Mouse (Mus musculus) cerebellum, postnatal 14 days (tissue): ENCODE measurements around the gene Smoc1.

Experiments
- DNase-seq, 2 experiments: peaks; one replicate each; pipeline ENCODE4 v3.0.0; 2021; ENCODE audit warnings: mixed read lengths in 2 of 2

Gene Smoc1

GRCm38 (mm10) chr12:81170076-81170475 is 143.5 kb downstream of the Smoc1 start:
- DNase-seq, result peak in 1 of 2 experiments; percentile 32

GRCm38 (mm10) chr12:81173011-81173410 is 146.4 kb downstream of the Smoc1 start:
- DNase-seq, result peak in 1 of 2 experiments; percentile 41

- DNase-seq, result peak; percentile 48 to 64
Observed at GRCm38 (mm10) chr12:81173893-81174292, 147.3 kb downstream of the Smoc1 start.

- DNase-seq, result no peak
Observed at GRCm38 (mm10) chr12:81175252-81175651, 148.6 kb downstream of the Smoc1 start.

GRCm38 (mm10) chr12:81182073-81182472 is 155.5 kb downstream of the Smoc1 start:
- peak; percentile 84 to 86 for DNase-seq

- DNase-seq, result no peak
Observed at GRCm38 (mm10) chr12:81184967-81185366, 158.4 kb downstream of the Smoc1 start.

GRCm38 (mm10) chr12:81186081-81186480 is 159.5 kb downstream of the Smoc1 start:
- DNase-seq, result no peak

- DNase-seq, result no peak
Observed at GRCm38 (mm10) chr12:81186668-81187067, 160.1 kb downstream of the Smoc1 start.

- DNase-seq, result no peak
Observed at GRCm38 (mm10) chr12:81188423-81188822, 161.8 kb downstream of the Smoc1 start.

GRCm38 (mm10) chr12:81188996-81189395 is 162.4 kb downstream of the Smoc1 start:
- DNase-seq, result no peak

GRCm38 (mm10) chr12:81189636-81190035 is 163.0 kb downstream of the Smoc1 start:
- no peak for DNase-seq

- no peak for DNase-seq
Observed at GRCm38 (mm10) chr12:81193968-81194367, 167.4 kb downstream of the Smoc1 start.

GRCm38 (mm10) chr12:81197468-81198075 is 171.0 kb downstream of the Smoc1 start:
- no peak for DNase-seq

- DNase-seq, result peak; percentile 94 to 95
Observed at GRCm38 (mm10) chr12:81199280-81199955, 172.8 kb downstream of the Smoc1 start.

- no peak for DNase-seq
Observed at GRCm38 (mm10) chr12:81203226-81203625, 176.6 kb downstream of the Smoc1 start.

- no peak for DNase-seq
Observed at GRCm38 (mm10) chr12:81205619-81206560, 179.3 kb downstream of the Smoc1 start.

- no peak for DNase-seq
Observed at GRCm38 (mm10) chr12:81208559-81208958, 182.0 kb downstream of the Smoc1 start.

GRCm38 (mm10) chr12:81219339-81219738 is 192.7 kb downstream of the Smoc1 start:
- DNase-seq, result no peak

- no peak for DNase-seq
Observed at GRCm38 (mm10) chr12:81223276-81223675, 196.7 kb downstream of the Smoc1 start.

GRCm38 (mm10) chr12:81224843-81225242 is 198.2 kb downstream of the Smoc1 start:
- no peak for DNase-seq

GRCm38 (mm10) chr12:81225966-81226577 is 199.5 kb downstream of the Smoc1 start:
- DNase-seq, result no peak

- no peak for DNase-seq
Observed at GRCm38 (mm10) chr12:81226590-81226989, 200.0 kb downstream of the Smoc1 start.
